Mouse (Mus musculus): ENCODE results near the gene Galnt14.

The Galnt14 gene

DNA sequence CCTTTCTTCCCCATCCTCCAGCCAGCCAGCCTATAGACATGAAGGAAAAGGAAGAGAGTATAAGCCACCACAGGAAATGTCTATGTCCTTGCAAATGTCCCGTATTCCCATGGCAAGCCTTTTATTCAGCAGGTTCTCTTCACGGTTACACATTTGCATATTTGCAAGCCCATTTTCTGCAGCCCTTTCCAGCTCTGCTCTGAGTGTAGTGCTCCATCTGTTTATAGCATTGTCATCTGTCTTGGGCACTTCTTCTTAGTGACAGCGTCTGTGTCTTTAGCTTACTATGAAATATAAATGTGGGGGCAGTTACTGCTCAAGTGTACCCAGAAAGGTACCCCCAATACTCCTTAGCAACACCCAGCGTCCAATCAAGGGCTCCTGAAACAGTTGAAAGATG, 83.3 kb downstream of the Galnt14 start:
- TF ChIP-seq POU5F1 (IDR thresholded peaks at IDR 0.05; ENCODE audit: borderline replicate concordance, low read length), result no peak
- no peak for TF ChIP-seq CTCF (conservative IDR thresholded peaks at IDR 0.05; ENCODE audit: low read length)
- TF ChIP-seq NANOG (IDR thresholded peaks at IDR 0.05; ENCODE audit: borderline replicate concordance, low read length), result no peak
- Histone ChIP-seq H3K36me3 (ENCODE audit: insufficient read depth, low read length) (no peaks in the 10 kb centered on the region), H3K4me3 (replicated peaks; ENCODE audit: low read length) (no peak overlapping the region), H3K9me3 (ENCODE audit: low read length) (no peaks in the 10 kb centered on the region), H3K4me1 (replicated peaks; ENCODE audit: low read depth, low read length) (no peaks in the 10 kb centered on the region), H3K27me3 (ENCODE audit: insufficient read depth, low read length) (no peaks in the 10 kb centered on the region)

DNA sequence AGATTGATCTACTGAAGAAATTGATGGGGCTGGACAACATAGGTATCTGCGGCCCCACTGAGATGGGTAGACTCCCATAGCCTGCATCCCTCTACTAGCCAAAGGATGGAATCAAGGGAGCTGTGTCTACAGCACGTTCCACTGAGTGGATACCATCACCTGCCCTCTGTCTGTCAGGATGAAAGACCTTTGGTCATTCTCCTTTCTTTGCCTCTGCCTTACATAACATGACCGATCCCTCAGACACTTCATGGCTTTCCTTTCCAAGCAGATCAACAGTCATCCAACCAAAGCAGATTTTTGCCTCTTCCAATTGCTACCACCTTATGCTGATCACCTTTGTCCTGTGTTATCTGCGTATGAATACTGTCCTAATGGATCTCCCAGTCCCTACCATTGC, 90.2 kb downstream of the Galnt14 start:
- Histone ChIP-seq H3K4me3 (replicated peaks; ENCODE audit: low read length) (no peak overlapping the region), H3K27me3 (ENCODE audit: insufficient read depth, low read length) (no peaks in the 10 kb centered on the region), H3K4me1 (replicated peaks; ENCODE audit: low read depth, low read length) (no peaks in the 10 kb centered on the region), H3K9me3 (ENCODE audit: low read length) (no peaks in the 10 kb centered on the region), H3K36me3 (ENCODE audit: insufficient read depth, low read length) (no peaks in the 10 kb centered on the region)
- no peak for TF ChIP-seq NANOG (IDR thresholded peaks at IDR 0.05; ENCODE audit: borderline replicate concordance, low read length)
- no peak for TF ChIP-seq CTCF (conservative IDR thresholded peaks at IDR 0.05; ENCODE audit: low read length)

DNA sequence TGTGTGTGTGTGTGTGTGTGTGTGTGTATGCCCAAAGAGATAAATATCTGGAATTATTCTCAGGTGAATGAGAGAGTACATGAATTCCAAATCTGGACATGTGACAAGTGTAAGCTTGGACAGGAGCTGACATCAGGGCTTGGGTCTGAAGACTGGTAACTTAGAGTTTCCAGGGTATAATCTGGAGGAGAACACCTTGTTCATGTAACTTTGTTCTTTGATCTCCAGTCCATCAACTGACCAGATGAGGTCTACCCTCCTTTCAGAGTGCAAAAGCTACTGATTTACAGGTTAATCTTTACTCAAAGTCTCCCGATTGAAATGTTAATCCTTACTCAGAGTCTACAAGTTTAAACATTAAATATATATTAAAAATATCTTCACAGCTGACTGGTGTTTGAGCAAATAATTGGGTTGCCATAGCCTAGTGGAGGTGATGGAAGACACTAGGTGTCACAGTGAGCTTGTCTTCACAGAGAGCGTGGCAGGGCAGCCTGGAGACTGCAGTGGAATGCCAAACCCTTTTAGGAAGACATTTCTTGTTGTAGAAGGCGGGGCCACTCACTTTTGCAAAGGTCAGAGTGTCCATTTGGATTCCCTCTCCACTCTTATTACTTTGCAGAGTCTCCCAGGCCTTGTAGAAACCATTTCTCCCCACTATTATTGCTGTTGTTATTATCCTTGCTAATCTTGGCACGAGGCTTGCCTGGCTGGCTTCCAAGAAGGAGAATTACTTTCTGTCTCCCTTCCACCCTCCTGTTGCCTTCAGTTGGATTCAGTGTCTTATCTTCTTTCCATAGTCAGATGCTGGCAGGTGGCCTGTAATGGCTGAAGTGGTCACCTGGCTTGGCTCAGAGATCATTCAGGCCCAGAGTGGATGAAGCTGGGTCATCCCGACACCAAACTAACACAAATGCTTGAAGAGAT, 107.4 kb downstream of the Galnt14 start:
- no peak for TF ChIP-seq CTCF (conservative IDR thresholded peaks at IDR 0.05; ENCODE audit: low read length)
- TF ChIP-seq POU5F1 (IDR thresholded peaks at IDR 0.05; ENCODE audit: borderline replicate concordance, low read length), result no peak
- no peak for TF ChIP-seq NANOG (IDR thresholded peaks at IDR 0.05; ENCODE audit: borderline replicate concordance, low read length)
- Histone ChIP-seq H3K27me3 (ENCODE audit: insufficient read depth, low read length) (no peaks in the 10 kb centered on the region), H3K36me3 (ENCODE audit: insufficient read depth, low read length) (no peaks in the 10 kb centered on the region)

DNA sequence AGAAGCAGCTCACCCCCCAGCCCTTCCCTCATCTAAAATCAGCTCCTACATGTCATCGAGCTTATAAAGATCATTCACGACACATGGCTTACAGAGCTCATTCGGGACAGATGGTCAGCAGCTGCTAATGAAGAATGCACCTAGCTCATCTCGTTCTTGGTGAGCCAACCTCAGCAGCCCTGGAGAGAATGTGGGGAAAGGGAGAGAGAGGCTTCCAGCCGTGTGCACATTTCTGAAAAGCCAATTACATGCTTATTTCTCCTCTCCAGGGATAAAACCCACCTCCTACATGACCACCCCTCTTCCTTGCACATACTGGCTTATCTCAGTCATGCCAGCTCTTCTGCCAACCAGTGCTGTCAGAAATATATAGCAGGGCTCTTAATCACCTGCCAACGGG, 110.3 kb downstream of the Galnt14 start:
- Histone ChIP-seq H3K4me3 (replicated peaks; ENCODE audit: low read length) (no peak overlapping the region), H3K9me3 (ENCODE audit: low read length) (no peaks in the 10 kb centered on the region), H3K36me3 (ENCODE audit: insufficient read depth, low read length) (no peaks in the 10 kb centered on the region), H3K4me1 (replicated peaks; ENCODE audit: low read depth, low read length) (no peaks in the 10 kb centered on the region), H3K27me3 (ENCODE audit: insufficient read depth, low read length) (no peaks in the 10 kb centered on the region)
- no peak for TF ChIP-seq POU5F1 (IDR thresholded peaks at IDR 0.05; ENCODE audit: borderline replicate concordance, low read length)
- TF ChIP-seq CTCF (conservative IDR thresholded peaks at IDR 0.05; ENCODE audit: low read length), result no peak
- no peak for TF ChIP-seq NANOG (IDR thresholded peaks at IDR 0.05; ENCODE audit: borderline replicate concordance, low read length)

More for the DNA sequence above, 107.4 kb downstream of the Galnt14 start:
- Histone ChIP-seq H3K4me1 (replicated peaks; ENCODE audit: low read depth, low read length) (no peaks in the 10 kb centered on the region), H3K4me3 (replicated peaks; ENCODE audit: low read length) (no peak overlapping the region), H3K9me3 (ENCODE audit: low read length) (no peaks in the 10 kb centered on the region)

DNA sequence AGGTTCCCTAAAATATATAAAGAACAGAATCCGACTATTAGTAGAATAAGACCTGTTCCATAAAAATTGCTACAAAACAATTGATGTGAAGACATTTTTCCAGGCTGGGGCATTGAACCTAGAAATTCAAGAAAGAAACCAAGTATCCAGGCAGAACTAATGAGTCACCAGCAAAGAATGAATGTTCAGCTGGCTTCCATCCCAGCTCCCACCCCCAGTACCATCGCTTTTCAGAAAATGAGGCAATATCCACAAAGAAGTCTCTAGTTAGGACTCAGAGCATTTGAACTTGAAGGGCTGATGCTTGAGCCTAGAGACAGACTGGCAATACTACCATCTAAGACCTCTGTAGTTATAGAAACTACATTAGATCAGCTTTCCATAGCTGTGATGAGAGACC, 118.2 kb downstream of the Galnt14 start:
- Histone ChIP-seq H3K9me3 (ENCODE audit: low read length) (no peaks in the 10 kb centered on the region), H3K27me3 (ENCODE audit: insufficient read depth, low read length) (no peaks in the 10 kb centered on the region), H3K4me1 (replicated peaks; ENCODE audit: low read depth, low read length) (no peaks in the 10 kb centered on the region), H3K4me3 (replicated peaks; ENCODE audit: low read length) (no peak overlapping the region), H3K36me3 (ENCODE audit: insufficient read depth, low read length) (no peaks in the 10 kb centered on the region)
- TF ChIP-seq NANOG (IDR thresholded peaks at IDR 0.05; ENCODE audit: borderline replicate concordance, low read length) (no peak), POU5F1 (IDR thresholded peaks at IDR 0.05; ENCODE audit: borderline replicate concordance, low read length) (no peak), CTCF (conservative IDR thresholded peaks at IDR 0.05; ENCODE audit: low read length) (no peak)

DNA sequence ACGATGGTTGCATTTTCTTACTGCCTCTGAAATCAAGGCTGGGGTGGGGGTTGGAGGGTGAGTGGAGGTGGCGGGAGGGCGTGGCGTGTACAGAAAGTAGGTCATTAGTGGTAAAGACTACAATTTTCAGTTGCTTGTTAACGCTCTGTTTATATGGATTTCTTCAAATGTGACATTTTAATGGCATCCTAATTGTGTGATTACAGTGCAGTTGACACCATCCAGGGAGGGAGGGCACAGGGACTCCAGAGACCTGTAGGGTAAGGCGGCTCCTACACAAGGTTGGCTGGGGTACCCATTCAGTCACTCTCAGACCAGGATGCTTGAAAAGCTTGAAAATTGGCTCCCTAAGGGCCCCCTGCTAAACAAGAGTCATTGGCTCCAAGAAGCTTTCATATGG, 122.7 kb downstream of the Galnt14 start:
- H3K9me3 ChIP-seq (ENCODE audit: low read length), result no peaks in the 10 kb centered on the region; the same call in 1 of the 2 replicates
- no peak overlapping the region for H3K4me3 ChIP-seq (replicated peaks; ENCODE audit: low read length)
- H3K4me1 ChIP-seq (replicated peaks; ENCODE audit: low read depth, low read length), result no peaks in the 10 kb centered on the region
- no peak for TF ChIP-seq NANOG (IDR thresholded peaks at IDR 0.05; ENCODE audit: borderline replicate concordance, low read length)
- no peak for TF ChIP-seq POU5F1 (IDR thresholded peaks at IDR 0.05; ENCODE audit: borderline replicate concordance, low read length)
- no peak for TF ChIP-seq CTCF (conservative IDR thresholded peaks at IDR 0.05; ENCODE audit: low read length)
- H3K27me3 ChIP-seq (ENCODE audit: insufficient read depth, low read length), result no peaks in the 10 kb centered on the region
- H3K36me3 ChIP-seq (ENCODE audit: insufficient read depth, low read length), result no peaks in the 10 kb centered on the region

DNA sequence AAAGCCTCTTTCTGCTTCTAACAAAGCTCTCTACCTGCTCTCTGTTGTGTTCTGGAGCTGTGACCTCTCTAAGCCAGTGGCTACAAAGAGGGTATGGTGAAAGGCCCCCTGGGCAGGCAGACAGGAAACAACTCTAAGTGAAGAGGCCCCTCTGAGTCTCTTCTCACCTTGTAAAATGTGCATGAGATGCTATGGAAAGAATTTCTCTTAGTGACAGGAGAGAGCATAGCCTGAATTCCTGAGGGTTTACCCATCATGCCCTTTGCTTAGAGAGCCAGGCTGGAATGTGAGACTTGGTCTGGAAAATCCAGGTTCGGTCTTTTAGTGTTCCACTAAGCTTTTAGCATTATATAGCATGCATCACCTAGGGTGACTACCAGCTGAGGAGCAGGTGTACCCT, 136.1 kb downstream of the Galnt14 start:
- Histone ChIP-seq H3K4me3 (replicated peaks; ENCODE audit: low read length) (no peak overlapping the region), H3K27me3 (ENCODE audit: insufficient read depth, low read length) (no peaks in the 10 kb centered on the region), H3K4me1 (replicated peaks; ENCODE audit: low read depth, low read length) (no peaks in the 10 kb centered on the region), H3K9me3 (ENCODE audit: low read length) (no peaks in the 10 kb centered on the region), H3K36me3 (ENCODE audit: insufficient read depth, low read length) (no peaks in the 10 kb centered on the region)
- TF ChIP-seq CTCF (conservative IDR thresholded peaks at IDR 0.05; ENCODE audit: low read length), result no peak
- no peak for TF ChIP-seq NANOG (IDR thresholded peaks at IDR 0.05; ENCODE audit: borderline replicate concordance, low read length)
- no peak for TF ChIP-seq POU5F1 (IDR thresholded peaks at IDR 0.05; ENCODE audit: borderline replicate concordance, low read length)

DNA sequence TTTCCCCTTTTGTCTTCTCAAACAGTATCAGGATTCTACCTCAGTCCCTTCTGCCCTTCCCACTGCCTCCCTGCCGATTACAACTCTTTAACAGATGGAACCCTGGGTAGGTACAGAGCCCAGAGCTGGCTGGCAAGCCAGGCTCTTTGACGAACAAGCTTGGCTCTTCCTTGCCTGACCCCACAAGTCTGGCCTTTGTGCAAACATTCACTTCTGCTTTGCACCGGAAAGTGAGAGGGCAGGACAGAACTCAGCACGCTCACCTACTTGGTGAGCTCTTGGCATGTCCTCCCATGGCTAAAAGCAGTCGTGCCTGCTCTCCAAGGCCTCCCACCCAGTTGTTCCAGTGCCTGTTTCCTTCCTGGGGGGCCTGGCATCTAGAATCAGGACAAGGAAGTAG, 137.4 kb downstream of the Galnt14 start:
- no peak overlapping the region for H3K4me3 ChIP-seq (replicated peaks; ENCODE audit: low read length)
- H3K4me1 ChIP-seq (replicated peaks; ENCODE audit: low read depth, low read length), result no peaks in the 10 kb centered on the region
- H3K9me3 ChIP-seq (ENCODE audit: low read length), result no peaks in the 10 kb centered on the region
- no peaks in the 10 kb centered on the region for H3K27me3 ChIP-seq (ENCODE audit: insufficient read depth, low read length)
- no peak for TF ChIP-seq NANOG (IDR thresholded peaks at IDR 0.05; ENCODE audit: borderline replicate concordance, low read length)
- TF ChIP-seq CTCF (conservative IDR thresholded peaks at IDR 0.05; ENCODE audit: low read length), result no peak
- no peak for TF ChIP-seq POU5F1 (IDR thresholded peaks at IDR 0.05; ENCODE audit: borderline replicate concordance, low read length)
- no peaks in the 10 kb centered on the region for H3K36me3 ChIP-seq (ENCODE audit: insufficient read depth, low read length)

All from E14TG2a.4 (cell line).